Mouse (Mus musculus) thymus, adult 2 months (tissue): ENCODE data around the gene Mesd. TPM values are rescaled to one million over a fixed set of nuclear protein-coding genes. Genes with fewer than 3 reads are reported as not detected.
"Not testable (repeated sequence)": the region's sequence is repeated elsewhere in the genome, so short reads cannot be mapped to it uniquely, and the experiment has no call there.

Source experiments
- DNase-seq: peaks from one replicate; pipeline ENCODE4 v3.0.0; 2021
- H3K27ac ChIP-seq: fragments of 200-500 bp; 2 replicates; pipeline ENCODE4 v1.5.1; 2012; ENCODE audit warnings: low read length, control low read depth; ENCODE audit not compliant: control insufficient read depth, insufficient read depth
- H3K27me3 ChIP-seq: fragments of 200-500 bp; 2 replicates; pipeline ENCODE4 v1.6.1; 2012; ENCODE audit warnings: mild to moderate bottlenecking, low read length, moderate library complexity, mixed read lengths; ENCODE audit not compliant: control insufficient read depth, insufficient read depth
- H3K36me3 ChIP-seq: fragments of 200-500 bp; 2 replicates; pipeline ENCODE4 v1.6.1; 2012; ENCODE audit warnings: mild to moderate bottlenecking, low read length, moderate library complexity; ENCODE audit not compliant: control insufficient read depth, insufficient read depth
- H3K4me1 ChIP-seq: fragments of 200-500 bp; replicated peaks from 2 replicates; pipeline ENCODE4 v1.6.1; 2012; ENCODE audit warnings: low read length; ENCODE audit not compliant: control insufficient read depth, insufficient read depth
- H3K4me3 ChIP-seq: fragments of 200-500 bp; 2 replicates; pipeline ENCODE4 v1.5.1; 2012; ENCODE audit warnings: mild to moderate bottlenecking, low read length, control low read depth, moderate library complexity; ENCODE audit not compliant: control insufficient read depth, insufficient read depth
- CTCF ChIP-seq: fragments of 200-500 bp; IDR thresholded peaks from 2 replicates; pipeline ENCODE4 v1.5.1; 2012; ENCODE audit warnings: mild to moderate bottlenecking, control low read depth, low read length, moderate library complexity, borderline replicate concordance; ENCODE audit not compliant: control insufficient read depth, poor library complexity, insufficient read depth; ENCODE audit errors: extremely low read depth
- POLR2A ChIP-seq: fragments of 200-500 bp; IDR thresholded peaks from 2 replicates; pipeline ENCODE4 v1.6.1; 2012; ENCODE audit warnings: mild to moderate bottlenecking, low read length, control low read depth, moderate library complexity; ENCODE audit not compliant: control insufficient read depth, poor library complexity, insufficient read depth; ENCODE audit errors: extremely low read depth
- WGBS: fragments of 180-500 bp; shearing (Covaris S2); methylation state at CpG from one replicate; pipeline ENCODE4 v1.1.7; 2018; 5-methylcytosine and 5-hydroxymethylcytosine counted together
- polyA plus RNA-seq: library from polyadenylated mRNA; depleted of rRNA; stranded (reverse); fragments of >200 nt; gene quantifications from 2 replicates; pipeline ENCODE4 v1.2.3, GENCODE M21; 2012

Gene Mesd
- polyA plus RNA-seq, 1 experiment = 14.2 TPM

DNA sequence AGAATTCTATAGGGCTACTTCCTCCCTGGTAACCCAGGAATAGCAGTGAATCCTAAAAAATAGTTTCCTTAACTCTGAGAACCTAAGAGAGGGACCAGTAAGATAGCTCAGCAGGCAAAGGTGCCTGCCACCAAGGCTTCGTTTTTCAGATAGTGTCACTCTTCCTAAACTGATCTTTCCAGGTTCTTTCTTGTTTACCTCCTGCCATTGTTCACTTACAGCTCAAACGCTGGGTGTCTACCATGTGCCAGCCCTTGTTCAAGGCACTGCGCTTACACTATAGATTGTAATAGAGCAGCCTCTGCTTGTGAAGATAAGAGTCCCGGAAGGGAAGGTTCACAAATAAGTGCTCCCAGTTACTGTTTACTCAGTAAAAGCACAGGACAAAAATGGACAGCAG is 1.6 kb downstream of the Mesd start:
- peaks cover 15% of the 10 kb centered on the region for H3K4me1 ChIP-seq
- DNase-seq = no peak
- WGBS = 98% methylated on average over 4 of the region's 4 CpGs
- TF ChIP-seq POLR2A (no peak), CTCF (no peak)
- no peak overlapping the region for H3K4me3 ChIP-seq
- H3K27ac ChIP-seq = no peak overlapping the region
- no peaks in the 10 kb centered on the region for H3K27me3 ChIP-seq
- H3K36me3 ChIP-seq = no peaks in the 10 kb centered on the region

DNA sequence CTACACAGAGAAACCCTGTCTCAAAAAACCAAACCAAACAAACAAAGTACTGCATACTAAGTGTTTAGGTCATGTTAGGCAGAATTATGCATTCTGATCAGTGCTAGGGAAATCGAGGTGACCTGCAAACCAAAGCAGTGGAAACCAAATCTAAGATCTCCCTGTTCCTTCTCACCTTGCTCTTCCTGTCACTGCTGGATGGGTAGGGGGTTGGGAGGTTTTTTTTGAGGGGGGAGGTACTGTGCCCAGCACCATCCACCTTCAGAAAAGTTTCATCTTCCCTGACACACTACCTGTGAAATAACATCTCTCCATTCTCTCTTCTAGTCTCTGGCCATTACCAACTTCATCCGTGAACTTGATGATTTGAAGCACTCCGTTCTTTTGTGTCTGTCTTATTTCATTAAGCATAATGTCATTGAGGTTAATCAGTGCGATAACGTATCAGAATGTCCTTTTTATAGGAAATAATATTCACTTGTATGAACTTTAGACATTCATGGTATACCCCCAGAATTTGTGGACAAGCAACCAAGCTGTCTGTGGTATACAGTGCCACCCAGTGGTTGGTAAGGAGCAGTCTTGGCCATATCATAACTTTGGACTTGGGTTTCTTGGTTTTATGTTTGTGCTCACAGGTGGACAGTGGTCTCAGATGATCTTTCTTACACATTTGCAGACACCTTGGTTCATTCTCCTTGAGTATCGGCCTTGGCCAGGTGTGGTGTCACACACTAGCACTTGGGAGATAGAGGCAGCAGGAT is 2.3 kb downstream of the Mesd start:
- no peak for DNase-seq
- H3K4me1 ChIP-seq = peaks cover 15% of the 10 kb centered on the region
- H3K4me3 ChIP-seq = no peak overlapping the region
- no peaks in the 10 kb centered on the region for H3K27me3 ChIP-seq
- no peaks in the 10 kb centered on the region for H3K36me3 ChIP-seq
- TF ChIP-seq POLR2A = no peak
- no peak for TF ChIP-seq CTCF
- WGBS = 97% methylated on average over 6 of the region's 6 CpGs
- H3K27ac ChIP-seq = no peak overlapping the region

DNA sequence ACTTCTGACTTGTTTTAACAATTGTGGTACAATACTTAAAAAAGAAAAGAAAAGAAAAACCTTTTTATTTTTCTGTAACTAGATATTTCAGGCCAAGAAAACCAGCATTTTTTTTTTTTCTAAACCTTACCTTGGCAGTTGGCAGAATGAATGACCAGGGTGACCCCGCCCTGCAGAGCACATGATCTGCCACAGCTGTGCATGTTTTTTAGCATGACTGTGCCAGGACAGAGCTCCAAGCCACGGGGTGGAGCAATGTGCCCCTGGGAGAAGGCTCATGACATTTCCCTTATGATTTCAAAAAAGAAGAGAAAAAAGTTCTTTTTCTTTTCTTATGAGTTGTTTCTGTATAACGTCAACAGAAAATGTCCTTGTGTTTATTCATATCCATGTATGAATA is 5.1 kb downstream of the Mesd start:
- WGBS = 47% methylated on average over 3 of the region's 3 CpGs
- DNase-seq = no peak

DNA sequence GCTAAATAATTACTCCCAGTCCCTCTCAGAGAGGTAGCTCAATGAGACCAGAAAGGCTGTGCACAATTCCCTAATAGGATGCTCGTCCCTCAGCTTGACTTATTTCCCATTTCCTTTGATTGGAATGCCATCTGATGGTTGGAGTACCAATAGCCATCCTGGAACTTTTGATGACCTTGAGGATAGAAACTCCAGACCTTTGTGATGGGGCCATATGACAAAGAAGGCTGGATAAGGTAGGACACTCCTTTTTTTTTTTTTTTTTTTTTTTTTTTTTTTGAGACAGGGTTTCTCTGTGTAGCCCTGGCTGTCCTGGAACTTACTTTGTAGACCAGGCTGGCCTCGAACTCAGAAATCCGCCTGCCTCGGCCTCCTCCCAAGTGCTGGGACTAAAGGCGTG is 5.7 kb downstream of the Mesd start:
- not testable (repeated sequence) for H3K4me3 ChIP-seq

More for the DNA sequence above, 5.1 kb downstream of the Mesd start:
- H3K4me3 ChIP-seq = no peak overlapping the region
- no peak overlapping the region for H3K27ac ChIP-seq
- H3K27me3 ChIP-seq = no peaks in the 10 kb centered on the region
- peaks cover 7% of the 10 kb centered on the region for H3K4me1 ChIP-seq
- no peaks in the 10 kb centered on the region for H3K36me3 ChIP-seq
- TF ChIP-seq POLR2A (no peak), CTCF (no peak)

DNA sequence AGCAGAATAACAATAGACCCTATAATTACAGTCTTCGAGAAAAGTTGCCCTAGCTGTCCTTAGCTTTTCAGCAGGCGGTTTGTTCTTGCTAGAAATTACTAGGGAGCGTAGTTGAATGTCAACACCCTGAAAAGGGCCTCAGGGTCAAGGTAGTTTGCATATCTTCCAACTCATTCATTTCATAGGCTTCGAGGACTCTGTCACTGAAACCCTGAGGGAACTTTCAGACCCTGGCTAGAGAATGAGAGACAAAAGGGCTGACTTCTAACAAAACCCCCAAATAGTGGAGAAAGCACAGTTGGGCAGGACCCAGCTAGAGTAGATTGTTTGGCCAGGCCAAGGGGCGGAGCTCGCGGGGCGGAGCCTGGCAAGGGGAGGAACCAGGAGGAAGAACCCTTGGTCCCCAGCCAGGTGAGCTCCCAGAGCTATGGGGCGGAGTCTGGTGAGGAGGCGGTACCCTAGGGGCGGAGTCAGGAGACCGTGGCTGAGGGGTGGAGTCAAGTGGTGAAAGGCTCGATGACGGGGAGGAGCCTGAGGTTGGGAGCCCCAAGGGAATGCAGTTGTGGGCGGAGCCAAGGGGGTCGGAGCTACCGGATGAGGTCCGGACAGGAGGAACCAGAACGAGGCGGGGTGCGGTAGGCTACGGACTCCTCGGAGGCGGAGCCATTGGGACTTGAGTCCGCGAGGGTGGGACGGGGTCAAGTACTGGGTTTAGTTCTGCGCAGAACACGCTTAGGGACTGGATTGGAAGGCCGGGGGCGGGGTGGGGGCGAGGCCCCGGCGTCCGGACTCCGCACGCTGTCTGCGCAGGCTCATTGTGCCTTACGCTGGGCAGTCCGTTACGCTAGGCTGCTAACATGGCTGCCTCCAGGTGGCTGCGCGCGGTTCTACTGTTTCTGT is 7.4 kb downstream of the Mesd start:
- peaks cover 10% of the 10 kb centered on the region; the same call in 1 of the 2 replicates for H3K36me3 ChIP-seq

More for the DNA sequence above, 5.7 kb downstream of the Mesd start:
- 93% methylated on average over 5 of the region's 5 CpGs for WGBS
- not testable (repeated sequence) for H3K4me1 ChIP-seq, H3K27ac ChIP-seq, H3K27me3 ChIP-seq, DNase-seq, H3K36me3 ChIP-seq

DNA sequence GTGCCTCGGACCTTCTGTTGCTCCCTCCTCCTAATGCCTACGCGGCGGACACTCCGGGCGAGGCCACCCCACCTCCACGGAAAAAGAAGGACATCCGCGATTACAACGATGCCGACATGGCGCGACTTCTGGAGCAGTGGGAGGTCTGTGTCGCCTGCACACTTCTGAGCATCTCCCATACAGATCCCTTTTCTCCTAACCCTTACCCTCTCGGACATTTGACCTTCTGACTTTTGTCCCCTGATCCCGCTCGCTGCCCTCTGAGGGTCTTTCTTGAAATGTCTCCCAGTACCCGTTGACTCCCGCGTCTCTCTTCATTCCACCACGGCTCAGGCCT is 8.0 kb downstream of the Mesd start:
- H3K36me3 ChIP-seq = peaks cover 11% of the 10 kb centered on the region
- no peak for DNase-seq
- H3K27me3 ChIP-seq = no peaks in the 10 kb centered on the region
- H3K4me1 ChIP-seq = peaks cover 4% of the 10 kb centered on the region
- WGBS = under 1% methylated on average over 21 of the region's 21 CpGs
- TF ChIP-seq POLR2A (no peak), CTCF (no peak)
- H3K27ac ChIP-seq = peak overlapping the region; percentile 59
- peak overlapping the region; percentile 87 for H3K4me3 ChIP-seq

More for the DNA sequence above, 7.4 kb downstream of the Mesd start:
- peak overlapping the region; percentile 87 for H3K4me3 ChIP-seq
- DNase-seq = peak; percentile 100
- no peaks in the 10 kb centered on the region for H3K27me3 ChIP-seq
- H3K4me1 ChIP-seq = peaks cover 4% of the 10 kb centered on the region
- 6% methylated on average over 44 of the region's 44 CpGs for WGBS
- H3K27ac ChIP-seq = peak overlapping the region; percentile 59
- peak; percentile 80 for TF ChIP-seq POLR2A
- peak; percentile 8; the same call in 1 of the 2 replicates for TF ChIP-seq CTCF

DNA sequence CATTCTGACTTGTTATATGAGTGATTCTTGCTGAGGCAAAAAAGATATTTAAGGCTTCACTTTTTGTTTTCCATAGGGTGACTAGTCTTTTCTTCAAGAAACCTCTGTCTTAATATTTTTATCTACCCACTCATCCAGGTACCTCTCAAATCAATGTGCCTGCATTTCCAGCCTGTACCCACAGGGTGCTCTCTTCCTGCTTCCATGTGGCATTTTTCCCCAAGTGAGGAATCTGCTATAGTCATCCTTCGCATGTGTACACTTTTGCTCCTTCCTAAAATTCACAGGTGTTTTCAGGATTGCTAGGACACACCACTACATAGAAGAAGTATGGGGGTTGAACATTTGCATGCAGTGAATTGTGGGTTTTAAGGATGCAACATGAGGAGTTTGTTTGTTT is 10.1 kb downstream of the Mesd start:
- peaks cover 4% of the 10 kb centered on the region for H3K4me1 ChIP-seq
- H3K27me3 ChIP-seq = no peaks in the 10 kb centered on the region
- TF ChIP-seq CTCF (no peak), POLR2A (no peak)
- WGBS = 100% methylated on average over 1 of the region's 1 CpGs
- H3K4me3 ChIP-seq = no peak overlapping the region
- no peak overlapping the region for H3K27ac ChIP-seq
- peaks cover 31% of the 10 kb centered on the region for H3K36me3 ChIP-seq
- DNase-seq = no peak
